Mouse (Mus musculus) forebrain, embryonic 10.5 days (tissue): Measurements from ENCODE around the gene Stam. TPM values are rescaled to one million over a fixed set of nuclear protein-coding genes. Genes with fewer than 3 reads are reported as not detected.

ENCODE experiments used
- DNase-seq: peaks from one replicate; pipeline ENCODE4 v3.0.0-alpha.2; 2017; ENCODE audit warnings: low spot score; ENCODE audit errors: extremely low spot score
- H3K27ac ChIP-seq: fragments of 300-500 bp; sonication (generic); 2 replicates; pipeline ENCODE4 v1.5.1; 2016; ENCODE audit warnings: mild to moderate bottlenecking
- H3K27me3 ChIP-seq: fragments of 300-500 bp; sonication (generic); 2 replicates; pipeline ENCODE4 v1.6.1; 2016; ENCODE audit warnings: mild to moderate bottlenecking; ENCODE audit not compliant: poor library complexity, severe bottlenecking
- H3K36me3 ChIP-seq: fragments of 300-500 bp; sonication (generic); replicated peaks from 2 replicates; pipeline ENCODE4 v1.6.1; 2016; ENCODE audit warnings: mild to moderate bottlenecking, moderate library complexity
- H3K4me1 ChIP-seq: fragments of 300-500 bp; sonication (generic); 2 replicates; pipeline ENCODE4 v1.6.1; 2016
- H3K4me3 ChIP-seq: fragments of 300-500 bp; sonication (generic); 2 replicates; pipeline ENCODE4 v1.5.1; 2016; ENCODE audit warnings: mild to moderate bottlenecking, moderate library complexity
- H3K9me3 ChIP-seq: fragments of 300-500 bp; sonication (generic); 2 replicates; pipeline ENCODE4 v1.6.1; 2016; ENCODE audit warnings: mild to moderate bottlenecking, moderate library complexity
- WGBS: fragments of 180-500 bp; shearing (Covaris S2); methylation state at CpG from one replicate; pipeline ENCODE4 v1.1.7; 2016; 5-methylcytosine and 5-hydroxymethylcytosine counted together
- polyA plus RNA-seq: library from polyadenylated mRNA; unstranded; fragments of >200 nt; fragmentation: Nextera tagmentation; extraction: Ambion mirVana; gene quantifications from 2 replicates; pipeline ENCODE4 v1.2.1, GENCODE M21; 2016

The Stam gene
- 82.0 and 88.9 TPM in 2 replicates for polyA plus RNA-seq

DNA sequence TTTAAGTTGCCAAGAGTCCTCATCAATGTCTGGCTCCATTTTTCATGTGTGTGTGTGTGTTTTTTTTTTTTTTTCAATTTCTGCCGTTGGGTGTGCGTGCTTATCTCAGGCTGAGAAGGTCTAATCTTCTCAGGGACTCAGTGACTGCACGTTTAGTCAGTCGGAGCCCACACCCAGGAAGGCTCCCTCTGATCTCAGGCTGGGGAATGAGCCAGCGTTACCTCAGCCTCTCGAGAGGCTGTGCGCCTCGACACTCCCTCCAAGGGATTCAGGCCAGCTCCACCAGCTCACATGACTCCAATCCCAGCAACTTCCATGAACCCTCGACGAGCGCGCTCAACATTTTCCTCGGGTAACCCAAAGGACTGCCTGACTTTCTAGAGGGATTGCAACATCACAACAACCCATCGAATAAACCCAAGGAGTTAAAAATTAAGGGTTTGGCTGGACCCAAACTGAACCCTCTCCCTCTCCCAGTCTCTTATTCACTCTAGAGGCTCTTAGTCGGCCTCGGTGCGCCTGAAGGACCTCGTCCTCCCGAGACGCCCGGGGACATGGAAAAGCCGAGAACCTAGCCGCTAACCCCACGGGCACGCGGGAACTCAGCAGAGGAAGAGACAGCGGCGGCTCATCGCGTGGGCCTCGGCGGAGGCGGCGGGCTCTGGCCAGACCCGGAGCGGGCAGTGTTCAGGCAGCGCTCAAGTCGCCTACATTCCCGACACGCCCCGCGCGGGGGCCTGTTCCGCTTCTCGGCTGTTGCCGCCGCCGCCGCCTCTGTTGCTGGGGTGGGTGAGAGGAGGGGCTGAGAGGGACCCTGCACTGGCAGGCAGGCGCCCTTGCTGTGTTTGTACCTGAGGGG, at the start of gene Stam:
Gene Stam (plus strand): TSS at position 737 of the 859 bp plus-strand sequence.
- peak within 1 kb of the TSS; percentile 100 for H3K27ac ChIP-seq
- peak; percentile 92 for DNase-seq
- no peaks in the 10 kb centered on the region; the same call in 1 of the 2 replicates for H3K9me3 ChIP-seq
- WGBS: 0% methylated on average over 50 of the region's 50 CpGs
- H3K4me3 ChIP-seq: peak within 1 kb of the TSS; percentile 86
- no peaks in the 10 kb centered on the region for H3K27me3 ChIP-seq
- H3K4me1 ChIP-seq: peaks cover 22% of the 10 kb centered on the region
- H3K36me3 ChIP-seq: no peaks in the 10 kb centered on the region

DNA sequence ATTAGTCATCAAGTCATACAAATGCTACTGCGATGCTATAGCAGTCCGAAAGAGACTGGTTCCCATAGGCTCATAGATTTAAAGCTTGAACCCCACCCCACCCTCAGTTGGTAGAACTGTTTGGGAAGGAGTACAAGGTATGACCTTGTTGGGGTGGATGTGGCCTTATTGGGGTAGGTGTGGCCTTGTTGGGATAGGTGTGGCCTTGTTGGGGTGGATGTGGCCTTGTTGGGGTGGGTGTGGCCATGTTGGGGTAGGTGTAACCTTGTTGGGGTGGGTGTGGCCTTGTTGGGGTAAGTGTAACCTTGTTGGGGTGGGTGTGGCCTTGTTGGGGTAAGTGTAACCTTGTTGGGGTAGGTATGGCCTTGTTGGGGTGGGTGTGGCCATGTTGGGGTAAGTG, 32.6 kb upstream of the Stam start:
- H3K36me3 ChIP-seq: peaks cover 10% of the 10 kb centered on the region

DNA sequence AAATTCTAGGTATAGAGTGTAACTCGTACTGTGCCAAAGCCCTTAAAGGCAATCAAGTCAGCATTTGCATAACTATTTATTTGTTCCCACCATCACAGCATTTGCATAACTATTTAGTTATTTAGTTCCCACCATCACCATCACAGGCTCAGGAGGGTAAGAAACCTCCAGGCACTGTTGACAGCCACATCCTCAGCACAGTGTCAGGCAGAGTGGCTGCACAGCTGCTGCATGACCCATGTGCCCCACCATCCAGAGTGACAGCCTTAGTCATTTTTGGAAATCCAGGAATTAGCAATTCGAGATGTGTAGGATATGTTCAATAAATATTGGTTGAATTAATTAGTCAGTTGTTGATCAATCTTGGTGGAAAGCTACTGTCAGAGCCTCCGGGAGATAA, 30.9 kb upstream of the Stam start:
- DNase-seq: no peak
- WGBS: 85% methylated on average over 3 of the region's 3 CpGs
- H3K4me1 ChIP-seq: peaks cover 6% of the 10 kb centered on the region
- no peak overlapping the region for H3K4me3 ChIP-seq
- no peaks in the 10 kb centered on the region for H3K9me3 ChIP-seq
- H3K27me3 ChIP-seq: no peaks in the 10 kb centered on the region
- peaks cover 10% of the 10 kb centered on the region for H3K36me3 ChIP-seq
- no peak overlapping the region for H3K27ac ChIP-seq

More for the DNA sequence above, 32.6 kb upstream of the Stam start:
- H3K4me1 ChIP-seq: peaks cover 6% of the 10 kb centered on the region
- 96% methylated on average over 2 of the region's 2 CpGs for WGBS
- no peak overlapping the region for H3K4me3 ChIP-seq
- no peak overlapping the region for H3K27ac ChIP-seq
- H3K9me3 ChIP-seq: no peaks in the 10 kb centered on the region
- H3K27me3 ChIP-seq: no peaks in the 10 kb centered on the region
- DNase-seq: no peak

DNA sequence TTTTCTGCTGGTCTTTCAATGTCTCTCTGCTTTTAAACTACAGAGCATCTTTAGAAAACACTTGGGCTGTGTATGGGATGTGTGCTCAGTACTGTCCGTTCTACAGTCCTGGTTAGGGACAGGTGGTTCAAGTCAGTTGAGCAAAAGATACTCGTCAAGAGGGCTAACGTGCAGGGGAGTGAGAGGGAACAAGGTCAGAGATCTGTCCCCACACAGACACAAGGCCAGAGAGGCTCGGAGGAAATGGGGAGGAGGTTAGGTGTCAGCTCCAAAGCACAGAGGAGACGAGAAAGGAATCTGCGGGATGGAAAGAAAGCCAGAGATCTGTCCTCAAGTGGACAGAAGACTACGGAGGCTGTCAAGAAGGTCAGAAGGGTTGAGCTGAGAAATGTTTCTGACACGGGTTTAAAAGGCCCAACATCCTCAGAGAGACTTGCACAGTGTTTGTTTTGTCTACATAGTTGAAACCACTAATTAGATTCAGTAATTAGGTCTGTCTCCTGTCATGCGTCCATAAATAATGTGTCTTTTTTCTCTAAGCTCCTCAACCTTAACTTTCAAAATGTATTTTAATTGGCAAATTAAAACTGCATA, 30.2 kb upstream of the Stam start:
- no peak for DNase-seq
- WGBS: 68% methylated on average over 9 of the region's 9 CpGs
- no peaks in the 10 kb centered on the region for H3K9me3 ChIP-seq
- H3K36me3 ChIP-seq: peaks cover 10% of the 10 kb centered on the region
- H3K4me3 ChIP-seq: no peak overlapping the region
- no peaks in the 10 kb centered on the region for H3K27me3 ChIP-seq
- peaks cover 6% of the 10 kb centered on the region for H3K4me1 ChIP-seq
- no peak overlapping the region for H3K27ac ChIP-seq

DNA sequence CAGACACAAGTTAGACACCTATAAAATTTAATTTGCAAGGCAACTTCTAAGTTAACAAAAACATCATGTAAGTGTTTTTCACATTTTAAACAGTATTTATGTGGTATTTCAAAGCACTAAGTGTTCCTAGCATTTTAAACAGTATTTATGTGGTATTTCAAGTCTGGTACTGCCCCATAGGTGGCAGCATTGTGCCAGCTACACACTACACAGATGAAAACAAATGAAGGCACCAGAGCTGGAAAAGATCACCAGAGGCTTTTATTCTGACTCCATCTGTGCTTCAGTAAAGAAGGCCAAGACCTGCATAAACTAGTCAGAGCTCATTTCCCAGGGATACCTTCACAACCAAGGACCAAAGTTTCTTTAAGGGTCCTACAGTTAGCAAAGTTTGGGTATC, 25.5 kb upstream of the Stam start:
- Histone ChIP-seq H3K27ac (no peak overlapping the region), H3K27me3 (no peaks in the 10 kb centered on the region), H3K4me1 (peaks cover 5% of the 10 kb centered on the region), H3K9me3 (no peaks in the 10 kb centered on the region), H3K4me3 (no peak overlapping the region), H3K36me3 (no peaks in the 10 kb centered on the region)
- peak; percentile 49 for DNase-seq

DNA sequence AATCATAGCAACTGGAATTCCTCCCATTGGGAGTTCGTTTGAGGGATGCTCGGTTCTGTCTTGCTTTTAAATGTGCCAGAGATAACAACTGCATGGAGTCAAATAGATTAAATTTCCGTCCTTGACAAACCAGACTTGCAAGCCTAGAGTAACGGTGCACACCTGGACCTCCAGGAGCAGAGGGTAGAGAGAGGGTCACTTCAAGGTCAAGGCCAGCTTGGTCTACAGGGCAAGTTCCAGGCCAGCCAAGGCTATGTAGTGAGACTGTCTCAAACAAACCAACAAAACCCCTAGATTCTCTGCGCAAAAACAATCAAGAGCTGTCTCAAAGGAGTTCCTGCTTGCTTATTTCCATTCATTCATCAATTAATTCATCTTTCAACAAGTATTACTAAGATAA, 25.1 kb upstream of the Stam start:
- no peaks in the 10 kb centered on the region for H3K9me3 ChIP-seq
- DNase-seq: no peak
- 77% methylated on average over 5 of the region's 5 CpGs for WGBS
- H3K4me1 ChIP-seq: peaks cover 5% of the 10 kb centered on the region
- no peak overlapping the region for H3K27ac ChIP-seq
- no peaks in the 10 kb centered on the region for H3K36me3 ChIP-seq
- no peak overlapping the region for H3K4me3 ChIP-seq
- H3K27me3 ChIP-seq: no peaks in the 10 kb centered on the region

DNA sequence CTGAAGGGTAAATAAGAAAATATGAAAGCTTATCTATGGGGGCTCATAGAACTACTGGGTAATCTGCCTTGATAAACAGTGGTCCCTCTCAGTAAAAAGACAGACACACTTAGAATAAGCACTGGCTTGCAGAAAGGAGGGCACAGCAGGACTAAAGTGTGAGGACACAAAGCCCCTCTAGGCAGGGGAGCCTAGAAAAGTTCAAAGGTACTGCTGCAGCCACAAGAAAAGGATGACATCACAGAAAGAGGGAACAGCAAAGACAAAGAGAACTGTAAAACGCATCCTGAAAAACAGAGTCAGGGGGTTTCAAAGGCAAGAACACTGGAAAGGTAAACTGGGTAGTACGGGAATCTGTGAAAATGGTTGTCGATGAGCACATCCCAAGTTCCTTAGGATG, 20.3 kb upstream of the Stam start:
- no peak for DNase-seq
- Histone ChIP-seq H3K27me3 (no peaks in the 10 kb centered on the region), H3K4me1 (peaks cover 26% of the 10 kb centered on the region), H3K36me3 (no peaks in the 10 kb centered on the region), H3K27ac (no peak overlapping the region), H3K9me3 (no peaks in the 10 kb centered on the region), H3K4me3 (no peak overlapping the region)
- WGBS: 47% methylated on average over 3 of the region's 3 CpGs

DNA sequence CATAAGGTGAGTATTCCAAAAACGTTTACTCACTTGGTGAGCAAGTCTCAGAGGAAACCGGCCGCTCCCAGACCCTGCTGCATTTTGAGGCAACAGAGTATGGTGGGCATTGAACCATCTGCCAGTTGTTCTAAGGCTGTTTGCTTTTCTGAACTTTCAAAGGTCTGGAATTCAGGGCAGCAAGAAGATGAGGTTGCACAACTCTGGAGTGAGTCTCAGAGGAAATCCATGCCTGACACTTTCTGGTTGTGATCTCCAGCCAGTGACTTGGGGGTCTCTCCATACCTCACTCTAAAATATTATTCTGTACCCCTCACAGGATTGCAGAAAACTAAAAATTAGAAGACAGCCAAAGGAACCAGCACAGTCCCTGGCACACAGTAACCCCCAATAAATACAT, 19.7 kb upstream of the Stam start:
- Histone ChIP-seq H3K36me3 (no peaks in the 10 kb centered on the region), H3K27ac (no peak overlapping the region), H3K4me3 (peak overlapping the region; percentile 2; the same call in 1 of the 2 replicates), H3K9me3 (no peaks in the 10 kb centered on the region), H3K27me3 (no peaks in the 10 kb centered on the region), H3K4me1 (peaks cover 26% of the 10 kb centered on the region)
- DNase-seq: no peak
- 54% methylated on average over 3 of the region's 3 CpGs for WGBS

DNA sequence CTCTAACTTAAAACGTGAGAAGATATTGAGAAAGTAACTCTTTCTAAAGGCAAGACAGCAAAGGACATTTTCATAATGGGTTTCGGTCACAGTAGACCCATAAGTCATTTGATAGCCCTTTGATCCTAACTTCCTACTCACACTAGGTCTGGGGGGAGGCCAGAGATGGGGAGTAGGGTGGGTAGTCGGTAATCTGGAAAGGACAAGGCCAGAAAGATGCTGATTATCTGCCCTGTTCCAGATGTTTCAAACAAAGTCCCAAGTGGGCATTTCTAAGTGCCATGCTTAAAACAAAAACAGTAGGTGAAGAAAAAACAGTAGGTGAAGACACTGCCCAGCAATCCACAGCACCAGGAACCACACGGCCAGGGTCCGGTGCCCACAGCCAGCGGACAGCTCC, 19.2 kb upstream of the Stam start:
- Histone ChIP-seq H3K27ac (peak overlapping the region; percentile 94), H3K9me3 (no peaks in the 10 kb centered on the region), H3K27me3 (no peaks in the 10 kb centered on the region), H3K4me3 (peak overlapping the region; percentile 76), H3K4me1 (peaks cover 26% of the 10 kb centered on the region), H3K36me3 (no peaks in the 10 kb centered on the region)
- WGBS: 4% methylated on average over 6 of the region's 6 CpGs
- DNase-seq: no peak

DNA sequence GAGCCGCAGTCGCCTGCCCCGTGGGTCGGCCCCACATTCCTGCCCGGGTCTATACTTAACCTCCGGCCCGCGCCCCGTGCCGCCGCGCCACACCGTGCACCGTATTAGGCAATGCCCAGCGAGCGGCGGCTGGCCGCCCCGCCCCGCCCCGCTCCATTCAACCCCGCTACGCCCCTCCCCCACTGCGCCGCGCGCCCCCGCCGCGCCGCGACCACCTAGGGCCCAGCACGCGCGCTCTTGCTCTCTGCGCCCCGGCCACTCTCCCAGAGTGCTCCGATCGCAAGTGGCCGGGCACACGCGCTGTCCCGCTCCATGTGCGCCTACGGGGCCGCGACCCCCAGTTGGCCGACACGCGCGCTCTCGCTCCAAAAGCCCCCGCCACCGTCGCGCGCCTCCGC, 18.7 kb upstream of the Stam start:
- no peaks in the 10 kb centered on the region for H3K36me3 ChIP-seq
- H3K9me3 ChIP-seq: no peaks in the 10 kb centered on the region
- peaks cover 26% of the 10 kb centered on the region for H3K4me1 ChIP-seq
- DNase-seq: peak; percentile 87
- peak overlapping the region; percentile 94 for H3K27ac ChIP-seq
- H3K4me3 ChIP-seq: peak overlapping the region; percentile 76
- under 1% methylated on average over 55 of the region's 58 CpGs for WGBS
- H3K27me3 ChIP-seq: no peaks in the 10 kb centered on the region

DNA sequence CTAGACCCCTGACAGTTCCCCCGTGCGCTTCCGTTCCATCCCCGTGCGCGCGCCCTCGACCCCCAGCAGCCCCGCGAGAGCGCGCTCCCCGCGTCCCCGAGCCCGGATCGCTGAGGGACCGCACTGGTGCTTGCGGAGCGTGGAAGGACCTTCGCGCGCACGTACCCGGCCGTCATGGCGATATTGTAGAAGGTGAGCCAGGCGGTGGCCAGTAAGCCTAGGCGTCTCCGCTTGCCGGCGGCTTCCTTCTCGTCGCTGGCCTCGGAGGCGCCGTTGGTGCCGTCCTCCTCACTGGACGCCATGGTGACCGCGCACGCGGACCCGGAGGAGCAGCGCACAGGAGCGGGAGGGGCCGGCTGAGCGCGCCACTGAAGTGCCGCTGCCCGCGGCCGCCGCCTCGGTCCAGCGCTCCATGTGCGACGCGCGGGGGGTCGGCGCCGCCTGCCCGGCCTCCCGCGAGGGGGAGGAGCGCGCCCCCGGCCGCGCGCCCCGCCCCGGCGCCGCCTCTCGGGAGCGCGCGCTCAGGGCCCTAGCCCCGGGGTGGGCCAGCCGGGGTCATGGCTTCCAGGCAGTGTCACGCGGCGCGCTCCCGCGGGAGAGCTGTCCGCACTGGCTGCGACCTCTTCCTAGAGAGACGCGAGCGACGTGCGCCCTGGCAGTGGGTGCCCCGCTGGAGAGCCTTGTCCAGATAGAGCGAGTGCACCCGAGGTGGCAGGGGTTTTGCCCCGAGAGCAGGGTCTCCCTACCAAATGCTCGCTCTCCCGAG, 18.1 kb upstream of the Stam start, which contains the start of gene Hacd1:
Gene Hacd1 (minus strand): TSS at position 570 of the 766 bp plus-strand sequence.
- peak within 1 kb of the TSS; percentile 94 for H3K27ac ChIP-seq
- peak within 1 kb of the TSS; percentile 76 for H3K4me3 ChIP-seq
- peaks cover 26% of the 10 kb centered on the region for H3K4me1 ChIP-seq
- H3K36me3 ChIP-seq: no peaks in the 10 kb centered on the region
- H3K27me3 ChIP-seq: no peaks in the 10 kb centered on the region
- peak; percentile 68 for DNase-seq
- no peaks in the 10 kb centered on the region for H3K9me3 ChIP-seq
- under 1% methylated on average over 101 of the region's 101 CpGs for WGBS

DNA sequence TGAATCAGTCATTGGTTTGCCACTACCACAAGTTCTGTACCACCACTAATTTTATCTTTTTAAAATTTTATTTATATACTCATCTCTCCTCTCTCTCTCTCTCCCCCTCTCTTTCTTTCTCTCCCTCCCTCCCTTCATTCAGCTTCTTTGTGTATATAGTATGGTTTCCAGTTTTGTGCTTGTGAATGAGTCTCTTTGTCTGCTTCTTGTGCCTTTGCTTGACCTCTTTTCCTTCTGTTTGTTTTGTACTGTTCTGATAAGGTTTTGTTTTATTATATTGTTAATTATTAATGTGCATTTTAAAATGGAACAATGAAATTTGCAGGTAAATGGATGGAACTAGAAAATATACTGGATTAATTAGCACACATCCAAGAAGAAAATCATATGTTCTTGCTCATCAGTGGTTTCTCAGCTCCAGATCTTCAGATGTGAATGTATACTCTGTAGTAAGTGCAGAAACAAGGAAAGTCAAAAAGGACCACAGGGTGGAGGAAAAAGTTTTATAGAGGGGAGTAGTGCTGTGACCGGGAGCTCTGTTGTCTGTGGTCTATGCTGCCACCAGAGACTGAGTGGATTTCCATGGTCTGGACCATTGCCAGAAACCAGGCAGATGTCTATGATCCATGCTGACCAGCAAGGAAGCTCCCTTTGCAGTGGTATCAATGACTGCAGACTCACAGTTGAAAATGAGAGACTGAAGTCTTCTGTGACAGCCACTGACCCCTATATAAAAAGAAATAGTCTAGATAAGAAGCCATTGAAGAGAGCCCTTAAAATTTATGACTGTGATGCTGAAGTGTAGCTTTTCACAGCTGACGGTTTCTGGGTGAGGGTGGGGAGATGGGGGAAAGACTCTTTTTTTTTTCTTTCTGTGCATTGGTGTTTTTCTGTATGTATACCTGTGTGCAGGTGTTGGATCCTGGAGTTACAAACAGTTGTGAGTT, 7.9 kb upstream of the Stam start:
- Histone ChIP-seq H3K4me1 (no peaks in the 10 kb centered on the region), H3K4me3 (no peak overlapping the region), H3K36me3 (no peaks in the 10 kb centered on the region), H3K27ac (no peak overlapping the region), H3K9me3 (no peaks in the 10 kb centered on the region), H3K27me3 (no peaks in the 10 kb centered on the region)
- DNase-seq: no peak
- WGBS: 84% methylated on average over 2 of the region's 2 CpGs
